Mouse (Mus musculus) hindbrain, embryonic 16.5 days (tissue): ENCODE measurements at regions not wholly inside any gene's neighbourhood (a gene's known extent, or its start where the extent isn't known, plus 50 kb on each side); places are given as distances from the start of the nearest gene placed in this dataset.
"Not testable (repeated sequence)": the region's sequence is repeated elsewhere in the genome, so short reads cannot be mapped to it uniquely, and the experiment has no call there.

ENCODE experiments used
- ATAC-seq: fragments of 200-750 bp; cut with Nextera tagmentation; 2 replicates; pipeline ENCODE4 v1.8.0; 2017; ENCODE audit warnings: moderate TSS enrichment, moderate library complexity
- H3K27ac ChIP-seq: fragments of 300-500 bp; sonication (generic); 2 replicates; pipeline ENCODE4 v1.5.1; 2014; ENCODE audit warnings: low read depth, mild to moderate bottlenecking, control low read depth, low read length, moderate library complexity
- H3K27me3 ChIP-seq: fragments of 300-500 bp; sonication (generic); replicated peaks from 2 replicates; pipeline ENCODE4 v1.6.1; 2014; ENCODE audit warnings: low read length; ENCODE audit not compliant: control insufficient read depth, insufficient read depth
- H3K36me3 ChIP-seq: fragments of 300-500 bp; sonication (generic); 2 replicates; pipeline ENCODE4 v1.6.1; 2014; ENCODE audit warnings: mild to moderate bottlenecking, low read length, moderate library complexity, mixed read lengths; ENCODE audit not compliant: control insufficient read depth, insufficient read depth
- H3K4me1 ChIP-seq: fragments of 300-500 bp; sonication (generic); 2 replicates; pipeline ENCODE4 v1.6.1; 2014; ENCODE audit warnings: low read depth, low read length; ENCODE audit not compliant: control insufficient read depth, insufficient read depth
- H3K4me2 ChIP-seq: fragments of 300-500 bp; sonication (generic); 2 replicates; pipeline ENCODE4 v1.6.1; 2014; ENCODE audit warnings: mild to moderate bottlenecking, low read length, control low read depth, moderate library complexity
- H3K4me3 ChIP-seq: fragments of 300-500 bp; sonication (generic); 2 replicates; pipeline ENCODE4 v1.5.1; 2014; ENCODE audit warnings: mild to moderate bottlenecking, low read length, control low read depth, moderate library complexity
- H3K9ac ChIP-seq: fragments of 300-500 bp; sonication (generic); 2 replicates; pipeline ENCODE4 v1.6.1; 2014; ENCODE audit warnings: low read depth, mild to moderate bottlenecking, control low read depth, low read length, moderate library complexity
- H3K9me3 ChIP-seq: fragments of 300-500 bp; sonication (generic); 2 replicates; pipeline ENCODE4 v1.6.1; 2014; ENCODE audit warnings: mild to moderate bottlenecking, low read length, moderate library complexity; ENCODE audit not compliant: control insufficient read depth
- WGBS: fragments of 180-500 bp; shearing (Covaris S2); extraction: QIAGEN DNeasy Blood & Tissue Kit; methylation state at CpG from one replicate; pipeline ENCODE4 v1.1.7; 2014; 5-methylcytosine and 5-hydroxymethylcytosine counted together

- no peaks in the 10 kb centered on the region for H3K4me1 ChIP-seq
- no peak overlapping the region for H3K9ac ChIP-seq
- ATAC-seq, result no peak
- H3K27ac ChIP-seq, result no peak overlapping the region
- H3K4me3 ChIP-seq, result no peak overlapping the region
- no peaks in the 10 kb centered on the region for H3K9me3 ChIP-seq
- WGBS, result 74% methylated on average over 7 of the region's 7 CpGs
- H3K27me3 ChIP-seq, result peaks cover 17% of the 10 kb centered on the region
- no peaks in the 10 kb centered on the region for H3K36me3 ChIP-seq
- no peak overlapping the region for H3K4me2 ChIP-seq
Measured at GRCm38 (mm10) chr4:89527326-89527725, 151.9 kb upstream of the Dmrta1 start.

- not testable (repeated sequence) for H3K27ac ChIP-seq, H3K9ac ChIP-seq, H3K4me2 ChIP-seq, ATAC-seq, H3K4me3 ChIP-seq, H3K4me1 ChIP-seq, H3K36me3 ChIP-seq, H3K9me3 ChIP-seq
- H3K27me3 ChIP-seq, result peaks cover 17% of the 10 kb centered on the region
- WGBS, result 57% methylated on average over 4 of the region's 4 CpGs
Measured at GRCm38 (mm10) chr4:89525525-89525924, 153.7 kb upstream of the Dmrta1 start.

GRCm38 (mm10) chr4:89524260-89525200 is 154.7 kb upstream of the Dmrta1 start:
- Histone ChIP-seq H3K27ac (no peak overlapping the region), H3K9me3 (no peaks in the 10 kb centered on the region), H3K4me1 (no peaks in the 10 kb centered on the region), H3K36me3 (no peaks in the 10 kb centered on the region), H3K27me3 (peaks cover 19% of the 10 kb centered on the region), H3K4me3 (peak overlapping the region; percentile 56), H3K9ac (peak overlapping the region; percentile 63), H3K4me2 (peak overlapping the region; percentile 94)
- peak; percentile 93 for ATAC-seq
- 1% methylated on average over 40 of the region's 40 CpGs for WGBS

GRCm38 (mm10) chr4:89523423-89524259 is 155.6 kb upstream of the Dmrta1 start:
- H3K4me3 ChIP-seq, result peak overlapping the region; percentile 56
- WGBS, result 14% methylated on average over 10 of the region's 10 CpGs
- no peak overlapping the region for H3K27ac ChIP-seq
- ATAC-seq, result no peak
- no peaks in the 10 kb centered on the region for H3K4me1 ChIP-seq
- no peaks in the 10 kb centered on the region for H3K36me3 ChIP-seq
- peaks cover 19% of the 10 kb centered on the region for H3K27me3 ChIP-seq
- peak overlapping the region; percentile 94 for H3K4me2 ChIP-seq
- H3K9ac ChIP-seq, result no peak overlapping the region
- H3K9me3 ChIP-seq, result no peaks in the 10 kb centered on the region

GRCm38 (mm10) chr4:89518027-89518426 is 161.2 kb upstream of the Dmrta1 start:
- no peaks in the 10 kb centered on the region for H3K36me3 ChIP-seq
- no peak overlapping the region for H3K4me2 ChIP-seq
- H3K9ac ChIP-seq, result no peak overlapping the region
- H3K4me3 ChIP-seq, result no peak overlapping the region
- 89% methylated on average over 3 of the region's 3 CpGs for WGBS
- ATAC-seq, result no peak
- H3K9me3 ChIP-seq, result no peaks in the 10 kb centered on the region
- H3K27me3 ChIP-seq, result peaks cover 5% of the 10 kb centered on the region; the same call in 1 of the 2 replicates
- H3K4me1 ChIP-seq, result no peaks in the 10 kb centered on the region
- H3K27ac ChIP-seq, result no peak overlapping the region

GRCm38 (mm10) chr4:89515823-89516411 is 163.3 kb upstream of the Dmrta1 start:
- H3K9ac ChIP-seq, result no peak overlapping the region
- 39% methylated on average over 7 of the region's 7 CpGs for WGBS
- no peak overlapping the region for H3K4me3 ChIP-seq
- H3K4me1 ChIP-seq, result no peaks in the 10 kb centered on the region
- no peak overlapping the region for H3K4me2 ChIP-seq
- no peak for ATAC-seq
- no peaks in the 10 kb centered on the region for H3K9me3 ChIP-seq
- H3K27me3 ChIP-seq, result 0 out of 2 replicates have a peak, but pooled peaks cover 2% of the 10 kb centered on the region
- no peaks in the 10 kb centered on the region for H3K36me3 ChIP-seq
- H3K27ac ChIP-seq, result no peak overlapping the region

GRCm38 (mm10) chr4:89514981-89515380 is 164.3 kb upstream of the Dmrta1 start:
- Histone ChIP-seq H3K9ac (no peak overlapping the region), H3K27me3 (0 out of 2 replicates have a peak, but pooled peaks cover 2% of the 10 kb centered on the region), H3K4me2 (no peak overlapping the region), H3K4me3 (no peak overlapping the region), H3K27ac (no peak overlapping the region), H3K4me1 (no peaks in the 10 kb centered on the region), H3K36me3 (no peaks in the 10 kb centered on the region), H3K9me3 (no peaks in the 10 kb centered on the region)
- ATAC-seq, result no peak
- WGBS, result 90% methylated on average over 7 of the region's 7 CpGs

- Histone ChIP-seq H3K27ac (no peak overlapping the region), H3K4me3 (no peak overlapping the region), H3K9ac (no peak overlapping the region), H3K4me1 (peaks cover 3% of the 10 kb centered on the region; the same call in 1 of the 2 replicates), H3K9me3 (no peaks in the 10 kb centered on the region), H3K36me3 (no peaks in the 10 kb centered on the region), H3K4me2 (no peak overlapping the region), H3K27me3 (no peaks in the 10 kb centered on the region)
- WGBS, result 88% methylated on average over 5 of the region's 5 CpGs
- ATAC-seq, result no peak
Measured at GRCm38 (mm10) chr4:89510593-89510992, 168.6 kb upstream of the Dmrta1 start.
